Mouse (Mus musculus): Measurements from ENCODE around the gene Olfr911-ps1.

The Olfr911-ps1 gene

DNA sequence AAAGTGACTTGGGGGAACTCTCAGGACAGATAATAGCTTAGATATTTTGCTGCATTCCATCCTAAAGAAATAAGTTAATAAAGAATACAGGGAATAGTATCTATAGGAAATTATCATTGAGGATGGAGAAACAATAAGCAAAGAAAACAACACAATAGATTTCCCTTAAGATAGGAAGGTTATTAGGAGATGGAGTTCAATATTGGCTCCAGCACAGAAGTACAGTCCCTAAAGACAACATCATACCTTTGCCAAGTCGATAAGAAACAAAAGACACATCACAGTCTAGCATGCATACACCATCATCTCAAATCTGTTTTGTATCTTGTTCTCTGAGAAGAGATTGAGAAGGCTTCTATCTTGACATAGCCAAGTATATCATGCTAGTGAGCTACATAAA is at the start of gene Olfr911-ps1:
Gene Olfr911-ps1, plus strand, starts transcription at position 301 of the 400 bp plus-strand sequence.
- no peak for DNase-seq (ENCODE audit: low spot score)

DNA sequence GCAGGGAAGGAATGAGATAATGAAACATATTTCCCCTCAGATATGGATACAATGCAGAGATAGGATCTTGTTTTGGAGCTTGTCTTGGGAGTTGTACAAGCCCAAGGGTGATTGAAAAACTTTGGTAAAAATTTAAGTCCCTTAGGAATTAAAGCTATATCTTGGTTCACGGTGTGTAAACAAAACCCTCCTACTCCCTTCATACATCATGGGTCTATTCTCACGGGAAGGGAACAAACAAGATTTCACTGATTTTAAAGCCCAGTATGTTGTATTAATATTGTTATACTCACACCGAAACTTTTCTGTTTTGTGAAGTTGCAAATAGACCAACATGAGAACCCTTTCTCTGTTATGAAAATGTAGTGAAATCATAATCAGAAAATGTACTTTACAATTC is 34.6 kb upstream of the Olfr911-ps1 start, which contains the start of gene Olfr906:
Gene Olfr906, plus strand, starts transcription at position 301 of the 400 bp plus-strand sequence.
- DNase-seq (ENCODE audit: low spot score) = no peak

DNA sequence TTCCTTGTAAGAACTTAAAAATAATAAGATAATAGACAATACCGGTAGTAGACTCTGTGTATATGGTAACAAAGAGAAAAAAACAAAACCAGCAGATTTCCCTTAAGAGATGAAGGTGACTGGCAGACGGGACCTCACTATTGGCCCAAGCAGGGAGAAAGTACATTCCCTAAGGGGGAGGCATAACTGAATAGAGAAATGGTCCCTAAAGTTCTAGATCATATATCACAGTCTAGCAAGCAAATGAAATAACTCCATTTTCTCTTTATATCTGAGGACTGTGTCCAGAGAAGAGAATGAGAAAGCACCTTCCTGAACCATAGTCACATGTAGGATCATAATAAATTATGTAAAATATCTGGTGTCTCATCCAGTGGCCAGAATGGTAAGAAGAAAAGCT is 25.9 kb upstream of the Olfr911-ps1 start, which contains the start of gene Olfr907:
Gene Olfr907, plus strand, starts transcription at position 301 of the 400 bp plus-strand sequence.
- DNase-seq (ENCODE audit: low spot score) = no peak

DNA sequence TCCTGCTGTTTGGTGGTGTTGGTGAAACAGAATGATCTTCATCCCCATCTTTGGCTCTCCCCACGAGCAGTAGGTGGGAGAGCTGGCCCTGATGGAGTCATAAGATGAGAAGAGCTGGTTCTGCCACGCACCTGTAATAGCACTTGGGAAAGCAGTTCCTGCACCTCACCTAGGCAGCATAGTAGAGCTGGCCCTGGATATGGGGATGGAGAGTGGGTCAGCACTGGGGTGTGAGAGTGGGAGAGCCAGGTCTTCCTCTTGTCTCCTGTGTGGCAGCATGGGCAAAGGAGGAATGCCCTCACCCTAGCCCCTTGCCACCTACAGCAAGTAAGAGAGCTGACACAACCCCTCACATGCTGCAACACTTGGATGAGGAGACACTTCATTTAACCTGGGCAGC is 9.0 kb upstream of the Olfr911-ps1 start:
- DNase-seq (ENCODE audit: low spot score) = no peak

DNA sequence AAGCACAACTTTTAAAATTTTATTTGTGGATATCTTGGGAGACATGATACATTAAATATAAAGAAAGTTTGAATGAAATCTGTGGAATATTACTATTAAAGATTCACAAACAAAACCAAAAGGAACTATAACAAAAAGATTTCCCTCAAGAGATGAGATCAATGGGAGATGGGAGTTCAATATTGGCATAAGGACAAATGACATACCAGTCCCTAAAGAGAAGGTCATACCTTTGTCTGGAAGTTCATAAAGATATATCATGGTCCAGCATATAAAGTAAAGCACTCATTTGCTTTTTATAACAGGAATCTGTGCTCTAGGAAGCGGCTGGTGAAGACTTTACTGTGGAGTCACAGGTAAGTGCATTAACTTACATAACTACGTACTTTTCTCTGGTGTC is 16.2 kb downstream of the Olfr911-ps1 start, which contains the start of gene Olfr910:
Gene Olfr910, plus strand, starts transcription at position 301 of the 400 bp plus-strand sequence.
- no peak for DNase-seq (ENCODE audit: low spot score)

Measured in testis, postnatal 14 days (tissue).